Mouse (Mus musculus) limb, embryonic 12.5 days (tissue): ENCODE results near the gene Pde4d. TPM values are rescaled to one million over a fixed set of nuclear protein-coding genes. Genes with fewer than 3 reads are reported as not detected.

Experiments used
- ATAC-seq: fragments of 200-750 bp; cut with Nextera tagmentation; 2 replicates; pipeline ENCODE4 v1.8.0; 2017; ENCODE audit warnings: low read depth, moderate TSS enrichment; ENCODE audit not compliant: insufficient number of reproducible peaks, insufficient read depth, low FRiP score, low TSS enrichment
- H3K27ac ChIP-seq: fragments of 300-500 bp; sonication (generic); 2 replicates; pipeline ENCODE4 v1.5.1; 2016; ENCODE audit warnings: mild to moderate bottlenecking, moderate library complexity
- H3K27me3 ChIP-seq: fragments of 300-500 bp; sonication (generic); 2 replicates; pipeline ENCODE4 v1.6.1; 2016; ENCODE audit warnings: mild to moderate bottlenecking, moderate library complexity
- H3K36me3 ChIP-seq: fragments of 300-500 bp; sonication (generic); 2 replicates; pipeline ENCODE4 v1.6.1; 2016; ENCODE audit warnings: mild to moderate bottlenecking, moderate library complexity
- H3K4me1 ChIP-seq: fragments of 300-500 bp; sonication (generic); replicated peaks from 2 replicates; pipeline ENCODE4 v1.6.1; 2016
- H3K4me2 ChIP-seq: fragments of 300-500 bp; sonication (generic); 2 replicates; pipeline ENCODE4 v1.6.1; 2016; ENCODE audit warnings: mild to moderate bottlenecking, moderate library complexity
- H3K4me3 ChIP-seq: fragments of 300-500 bp; sonication (generic); replicated peaks from 2 replicates; pipeline ENCODE4 v1.5.1; 2016; ENCODE audit warnings: mild to moderate bottlenecking
- H3K9ac ChIP-seq: fragments of 300-500 bp; sonication (generic); replicated peaks from 2 replicates; pipeline ENCODE4 v1.6.1; 2016; ENCODE audit warnings: mild to moderate bottlenecking, moderate library complexity
- H3K9me3 ChIP-seq: fragments of 300-500 bp; sonication (generic); 2 replicates; pipeline ENCODE4 v1.6.1; 2016; ENCODE audit warnings: mild to moderate bottlenecking, moderate library complexity
- WGBS: fragments of 180-500 bp; shearing (Covaris S2); methylation state at CpG from one replicate; pipeline ENCODE4 v1.1.7; 2016; 5-methylcytosine and 5-hydroxymethylcytosine counted together
- polyA plus RNA-seq: library from polyadenylated mRNA; unstranded; fragments of >200 nt; fragmentation: Nextera tagmentation; extraction: Ambion mirVana; gene quantifications from 2 replicates; pipeline ENCODE4 v1.2.1, GENCODE M21; 2016

The Pde4d gene
- polyA plus RNA-seq, 1 experiment from 2014 or later = 23.7 TPM

- no peak for ATAC-seq
- Histone ChIP-seq H3K27me3 (no peaks in the 10 kb centered on the region), H3K4me2 (no peak overlapping the region), H3K4me1 (peaks cover 11% of the 10 kb centered on the region; the same call in 1 of the 2 replicates), H3K27ac (no peak overlapping the region), H3K4me3 (no peak overlapping the region), H3K9ac (no peak overlapping the region), H3K36me3 (no peaks in the 10 kb centered on the region), H3K9me3 (no peaks in the 10 kb centered on the region)
- WGBS = 85% methylated on average over 4 of the region's 4 CpGs
Observed at GRCm38 (mm10) chr13:109247061-109247460, 797.3 kb downstream of the Pde4d start.

- H3K4me2 ChIP-seq = no peak overlapping the region
- no peaks in the 10 kb centered on the region for H3K4me1 ChIP-seq
- H3K9ac ChIP-seq = no peak overlapping the region
- no peak overlapping the region for H3K4me3 ChIP-seq
- no peaks in the 10 kb centered on the region for H3K9me3 ChIP-seq
- no peaks in the 10 kb centered on the region for H3K36me3 ChIP-seq
- no peak overlapping the region for H3K27ac ChIP-seq
- ATAC-seq = no peak
- no peaks in the 10 kb centered on the region for H3K27me3 ChIP-seq
Observed at GRCm38 (mm10) chr13:109249315-109249714, 799.6 kb downstream of the Pde4d start.

- H3K27ac ChIP-seq = no peak overlapping the region
- 53% methylated on average over 4 of the region's 4 CpGs for WGBS
Observed at GRCm38 (mm10) chr13:109255634-109256033, 805.9 kb downstream of the Pde4d start.

GRCm38 (mm10) chr13:109260220-109260795, 810.6 kb downstream of the Pde4d start:
- Histone ChIP-seq H3K36me3 (no peaks in the 10 kb centered on the region), H3K9me3 (no peaks in the 10 kb centered on the region), H3K9ac (peak overlapping the region; percentile 70), H3K27me3 (no peaks in the 10 kb centered on the region), H3K4me1 (peaks cover 29% of the 10 kb centered on the region), H3K27ac (peak overlapping the region; percentile 93), H3K4me2 (peak overlapping the region; percentile 77), H3K4me3 (peak overlapping the region; percentile 55)
- peak; percentile 90 for ATAC-seq
- WGBS = under 1% methylated on average over 23 of the region's 23 CpGs

More at GRCm38 (mm10) chr13:109255634-109256033, 805.9 kb downstream of the Pde4d start:
- H3K4me3 ChIP-seq = no peak overlapping the region
- H3K4me1 ChIP-seq = peaks cover 5% of the 10 kb centered on the region; the same call in 1 of the 2 replicates
- no peaks in the 10 kb centered on the region for H3K9me3 ChIP-seq
- H3K27me3 ChIP-seq = no peaks in the 10 kb centered on the region
- no peak overlapping the region for H3K9ac ChIP-seq
- no peak overlapping the region for H3K4me2 ChIP-seq
- ATAC-seq = no peak
- no peaks in the 10 kb centered on the region for H3K36me3 ChIP-seq

GRCm38 (mm10) chr13:109260796-109261516, 811.2 kb downstream of the Pde4d start:
- no peaks in the 10 kb centered on the region for H3K27me3 ChIP-seq
- H3K9me3 ChIP-seq = no peaks in the 10 kb centered on the region
- peak overlapping the region; percentile 55 for H3K4me3 ChIP-seq
- peak; percentile 65 for ATAC-seq
- peak overlapping the region; percentile 70 for H3K9ac ChIP-seq
- H3K4me2 ChIP-seq = peak overlapping the region; percentile 77
- peak overlapping the region; percentile 93 for H3K27ac ChIP-seq
- WGBS = under 1% methylated on average over 17 of the region's 17 CpGs
- H3K4me1 ChIP-seq = peaks cover 30% of the 10 kb centered on the region
- no peaks in the 10 kb centered on the region for H3K36me3 ChIP-seq

GRCm38 (mm10) chr13:109261642-109262220, 812.0 kb downstream of the Pde4d start:
- Histone ChIP-seq H3K4me1 (peaks cover 38% of the 10 kb centered on the region), H3K9me3 (no peaks in the 10 kb centered on the region), H3K27ac (no peak overlapping the region), H3K36me3 (no peaks in the 10 kb centered on the region), H3K4me2 (peak overlapping the region; percentile 77), H3K4me3 (peak overlapping the region; percentile 55), H3K9ac (no peak overlapping the region), H3K27me3 (no peaks in the 10 kb centered on the region)
- no peak for ATAC-seq
- 28% methylated on average over 5 of the region's 5 CpGs for whole genome bisulfite sequencing

- H3K36me3 ChIP-seq = no peaks in the 10 kb centered on the region
- WGBS = 49% methylated on average over 5 of the region's 5 CpGs
- peaks cover 42% of the 10 kb centered on the region for H3K4me1 ChIP-seq
- no peak for ATAC-seq
- H3K9ac ChIP-seq = no peak overlapping the region
- H3K27ac ChIP-seq = no peak overlapping the region
- H3K4me2 ChIP-seq = peak overlapping the region; percentile 77
- no peaks in the 10 kb centered on the region for H3K27me3 ChIP-seq
- H3K4me3 ChIP-seq = 0 out of 2 replicates have a peak overlapping the region, but pooled peaks have one; percentile 1
- H3K9me3 ChIP-seq = no peaks in the 10 kb centered on the region
Observed at GRCm38 (mm10) chr13:109262501-109262900, 812.8 kb downstream of the Pde4d start.

- H3K4me3 ChIP-seq = no peak overlapping the region
- ATAC-seq = no peak
- no peaks in the 10 kb centered on the region for H3K36me3 ChIP-seq
- H3K9me3 ChIP-seq = no peaks in the 10 kb centered on the region
- no peak overlapping the region for H3K4me2 ChIP-seq
- no peaks in the 10 kb centered on the region for H3K27me3 ChIP-seq
- no peak overlapping the region for H3K9ac ChIP-seq
- no peak overlapping the region for H3K27ac ChIP-seq
- peaks cover 44% of the 10 kb centered on the region for H3K4me1 ChIP-seq
Observed at GRCm38 (mm10) chr13:109263833-109264232, 814.1 kb downstream of the Pde4d start.

GRCm38 (mm10) chr13:109268253-109268652, 818.5 kb downstream of the Pde4d start:
- Histone ChIP-seq H3K4me1 (peaks cover 21% of the 10 kb centered on the region), H3K4me3 (no peak overlapping the region), H3K4me2 (no peak overlapping the region), H3K9me3 (no peaks in the 10 kb centered on the region), H3K36me3 (no peaks in the 10 kb centered on the region), H3K27me3 (no peaks in the 10 kb centered on the region), H3K9ac (no peak overlapping the region), H3K27ac (no peak overlapping the region)
- peak; percentile 59; the same call in 1 of the 2 replicates for ATAC-seq
- WGBS = 42% methylated on average over 3 of the region's 3 CpGs

GRCm38 (mm10) chr13:109268659-109269322, 819.0 kb downstream of the Pde4d start:
- WGBS = 86% methylated on average over 4 of the region's 4 CpGs
- H3K9ac ChIP-seq = no peak overlapping the region
- peaks cover 21% of the 10 kb centered on the region for H3K4me1 ChIP-seq
- no peaks in the 10 kb centered on the region for H3K27me3 ChIP-seq
- no peaks in the 10 kb centered on the region for H3K9me3 ChIP-seq
- no peak overlapping the region for H3K4me3 ChIP-seq
- no peak overlapping the region for H3K27ac ChIP-seq
- ATAC-seq = no peak
- no peak overlapping the region for H3K4me2 ChIP-seq
- H3K36me3 ChIP-seq = no peaks in the 10 kb centered on the region

GRCm38 (mm10) chr13:109274869-109275268, 825.1 kb downstream of the Pde4d start:
- H3K4me1 ChIP-seq = peaks cover 14% of the 10 kb centered on the region
- no peaks in the 10 kb centered on the region for H3K36me3 ChIP-seq
- H3K9me3 ChIP-seq = peaks cover 8% of the 10 kb centered on the region; the same call in 1 of the 2 replicates
- no peaks in the 10 kb centered on the region for H3K27me3 ChIP-seq
- no peak overlapping the region for H3K9ac ChIP-seq
- no peak overlapping the region for H3K4me2 ChIP-seq
- H3K4me3 ChIP-seq = no peak overlapping the region
- ATAC-seq = no peak
- no peak overlapping the region for H3K27ac ChIP-seq
- whole genome bisulfite sequencing = 88% methylated on average over 10 of the region's 10 CpGs
